Mouse (Mus musculus) megakaryocyte, embryonic 14.5 days (primary cell): ENCODE data around the gene Mpnd.

ENCODE experiments used
- FLI1 ChIP-seq: IDR thresholded peaks from 2 replicates; pipeline ENCODE4 v1.6.1; 2012; ENCODE audit warnings: low read length, inconsistent platforms, mixed read lengths
- GATA1 ChIP-seq: IDR thresholded peaks from 3 replicates; pipeline ENCODE4 v1.6.1; 2012; ENCODE audit warnings: mixed read lengths, low read length, inconsistent platforms, borderline replicate concordance

GRCm38 (mm10) chr17:56027801-56028441 is 22.4 kb downstream of the Mpnd start:
- TF ChIP-seq GATA1 = no peak
- TF ChIP-seq FLI1 = no peak
